Mouse (Mus musculus): ENCODE data around the gene Sri.

The Sri gene

GRCm38 (mm10) chr5:8112246-8112645 is 66.4 kb downstream of the Sri start:
- no peak for DNase-seq (ENCODE audit: low spot score in 2 of 2)

DNA sequence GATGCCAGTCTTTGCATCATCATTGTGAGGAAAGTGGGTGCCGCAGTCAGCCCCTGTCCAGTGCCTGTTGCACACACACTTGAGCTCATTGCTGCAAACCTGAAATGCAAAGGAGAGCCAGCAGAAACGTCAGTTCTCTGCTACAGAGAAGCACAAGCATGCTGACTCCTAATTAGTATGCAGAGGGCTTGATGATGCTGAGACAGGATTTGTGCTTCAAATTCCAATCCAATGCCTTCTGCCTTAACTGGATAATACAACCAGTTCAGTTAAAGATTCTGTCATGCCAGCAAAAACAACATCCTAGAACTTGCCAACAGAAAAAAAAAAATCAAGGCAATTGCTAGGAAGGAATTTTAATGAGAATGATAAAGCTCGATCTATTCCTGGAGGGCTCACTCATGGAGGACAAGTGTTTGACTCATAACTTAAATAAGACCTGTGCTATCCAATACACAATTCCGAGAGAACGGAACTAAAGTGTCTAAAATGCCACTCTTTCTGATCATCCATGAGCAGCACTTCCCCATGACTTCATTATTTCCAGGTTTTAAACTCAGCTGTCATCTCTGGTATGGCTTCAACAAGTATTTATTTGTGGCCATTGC is 70.8 kb downstream of the Sri start:
- no peak for DNase-seq (ENCODE audit: low spot score in 2 of 2)
